In genomic region chr3:147089716-147090115, GRCm38 (mm10) we compare ENCODE assay signal across 16 mouse cellular contexts.
"Had no signal": no experiment of that assay in that cellular context is flagged by ENCODE, and none has a peak within 500 bp of the region (broad histone marks: within the 10 kb centered on the region; RNA-seq: fewer than 3 reads in every experiment).

No protein-coding gene starts in this region.

- H3K9ac ChIP-seq: neural tube, embryonic 13.5 days; neural tube, embryonic 15.5 days; stomach, embryonic 15.5 days had no signal

- H3K36me3 ChIP-seq: neural tube, embryonic 13.5 days; neural tube, embryonic 15.5 days; stomach, embryonic 15.5 days had no signal

- H3K27ac ChIP-seq: neural tube, embryonic 13.5 days; neural tube, embryonic 15.5 days; stomach, embryonic 15.5 days; stomach, postnatal 0 days had no signal

- H3K9me3 ChIP-seq: neural tube, embryonic 13.5 days; neural tube, embryonic 15.5 days; stomach, embryonic 15.5 days had no signal

- H3K4me3 ChIP-seq: neural tube, embryonic 13.5 days; neural tube, embryonic 15.5 days; stomach, embryonic 15.5 days had no signal

- H3K4me1 ChIP-seq: stomach, embryonic 15.5 days had no signal

- H3K4me2 ChIP-seq: neural tube, embryonic 13.5 days; neural tube, embryonic 15.5 days; stomach, embryonic 15.5 days had no signal

- DNase-seq: retina, postnatal 1 day; right cerebral cortex, adult 18-20 months; right cerebral cortex, postnatal 14 days; right cerebral cortex, postnatal 25 days; right cerebral cortex, postnatal 4 days; spleen, adult 18-20 months; thymus, adult 18-20 months; thymus, adult 2 months; thymus, postnatal 14 days; thymus, postnatal 25 days; thymus, postnatal 36 days; thymus, postnatal 4 days had no signal

- H3K27me3 ChIP-seq: neural tube, embryonic 13.5 days; neural tube, embryonic 15.5 days; stomach, embryonic 15.5 days had no signal
